Mouse (Mus musculus) limb, embryonic 14.5 days (tissue): ENCODE results near the gene Chsy1. TPM values are rescaled to one million over a fixed set of nuclear protein-coding genes. Genes with fewer than 3 reads are reported as not detected.

Experiments
- ATAC-seq: fragments of 200-750 bp; cut with Nextera tagmentation; 2 replicates; pipeline ENCODE4 v1.8.0; 2017; ENCODE audit warnings: low read depth, moderate number of reproducible peaks, moderate TSS enrichment; ENCODE audit not compliant: low FRiP score
- DNase-seq: peaks from one replicate; pipeline ENCODE4 v3.0.0-alpha.2; 2015; ENCODE audit warnings: low spot score
- H3K27ac ChIP-seq: fragments of 300-500 bp; sonication (generic); replicated peaks from 2 replicates; pipeline ENCODE4 v1.5.1; 2014; ENCODE audit warnings: low read depth, mild to moderate bottlenecking, low read length, moderate library complexity, mixed read lengths
- H3K27me3 ChIP-seq: fragments of 300-500 bp; sonication (generic); 2 replicates; pipeline ENCODE4 v1.6.1; 2014; ENCODE audit warnings: low read length, mixed read lengths; ENCODE audit not compliant: control insufficient read depth, insufficient read depth
- H3K36me3 ChIP-seq: fragments of 300-500 bp; sonication (generic); 2 replicates; pipeline ENCODE4 v1.6.1; 2014; ENCODE audit warnings: mild to moderate bottlenecking, low read length, moderate library complexity, mixed read lengths; ENCODE audit not compliant: control insufficient read depth, insufficient read depth
- H3K4me1 ChIP-seq: fragments of 300-500 bp; sonication (generic); 2 replicates; pipeline ENCODE4 v1.6.1; 2014; ENCODE audit warnings: antibody characterized with exemption, low read length, mixed read lengths; ENCODE audit not compliant: control insufficient read depth, insufficient read depth
- H3K4me2 ChIP-seq: fragments of 300-500 bp; sonication (generic); replicated peaks from 2 replicates; pipeline ENCODE4 v1.6.1; 2014; ENCODE audit warnings: low read depth, mild to moderate bottlenecking, low read length, moderate library complexity; ENCODE audit not compliant: severe bottlenecking
- H3K4me3 ChIP-seq: fragments of 300-500 bp; sonication (generic); replicated peaks from 2 replicates; pipeline ENCODE4 v1.5.1; 2014; ENCODE audit warnings: low read length
- H3K9ac ChIP-seq: fragments of 300-500 bp; sonication (generic); 2 replicates; pipeline ENCODE4 v1.6.1; 2014; ENCODE audit warnings: mild to moderate bottlenecking, low read depth, low read length, moderate library complexity; ENCODE audit not compliant: severe bottlenecking
- H3K9me3 ChIP-seq: fragments of 300-500 bp; sonication (generic); 2 replicates; pipeline ENCODE4 v1.6.1; 2016; ENCODE audit warnings: low read length; ENCODE audit not compliant: control insufficient read depth
- POLR2A ChIP-seq: fragments of 200-500 bp; IDR thresholded peaks from 2 replicates; pipeline ENCODE4 v1.8.0; 2012; ENCODE audit warnings: inconsistent platforms, mild to moderate bottlenecking, moderate library complexity, borderline replicate concordance; ENCODE audit not compliant: insufficient read depth, insufficient read length; ENCODE audit errors: extremely low read depth
- WGBS: fragments of 180-500 bp; shearing (Covaris S2); extraction: QIAGEN DNeasy Blood & Tissue Kit; methylation state at CpG from one replicate; pipeline ENCODE4 v1.1.7; 2014; 5-methylcytosine and 5-hydroxymethylcytosine counted together
- polyA plus RNA-seq, 2 experiments: library from polyadenylated mRNA; depleted of rRNA in 1 of 2; stranded (reverse) in 1 of 2; unstranded in 1 of 2; fragments of >200 nt; fragmentation: Nextera tagmentation in 1 of 2; extraction: Ambion mirVana in 1 of 2; gene quantifications; 2 replicates each; pipeline versions ENCODE4 v1.2.1 to v1.2.3; 2012 to 2014

Chsy1 gene
- polyA plus RNA-seq, 2 experiments = 33.3 to 33.6 TPM

- Histone ChIP-seq H3K27ac (peak overlapping the region; percentile 92), H3K27me3 (no peaks in the 10 kb centered on the region), H3K4me2 (peak overlapping the region; percentile 93), H3K4me1 (peaks cover 10% of the 10 kb centered on the region), H3K9ac (peak overlapping the region; percentile 97), H3K9me3 (no peaks in the 10 kb centered on the region), H3K4me3 (peak overlapping the region; percentile 94), H3K36me3 (peaks cover 3% of the 10 kb centered on the region; the same call in 1 of the 2 replicates)
- no peak for DNase-seq
- under 1% methylated on average over 39 of the region's 77 CpGs for WGBS
- 0 out of 2 replicates have a peak, but pooled peaks have one; percentile 2 for ATAC-seq
- no peak for TF ChIP-seq POLR2A
Observed at GRCm38 (mm10) chr7:66109855-66110635, 730 bp downstream of the Chsy1 start.

- no peak for TF ChIP-seq POLR2A
- Histone ChIP-seq H3K4me3 (peak overlapping the region; percentile 94), H3K4me1 (peaks cover 10% of the 10 kb centered on the region), H3K27me3 (no peaks in the 10 kb centered on the region), H3K27ac (peak overlapping the region; percentile 92), H3K9me3 (no peaks in the 10 kb centered on the region), H3K9ac (peak overlapping the region; percentile 97), H3K4me2 (peak overlapping the region; percentile 93), H3K36me3 (peaks cover 3% of the 10 kb centered on the region; the same call in 1 of the 2 replicates)
- 2% methylated on average over 10 of the region's 10 CpGs for whole genome bisulfite sequencing
- peak; percentile 56 for DNase-seq
- ATAC-seq = no peak
Observed at GRCm38 (mm10) chr7:66110636-66111112, 1.4 kb downstream of the Chsy1 start.

DNA sequence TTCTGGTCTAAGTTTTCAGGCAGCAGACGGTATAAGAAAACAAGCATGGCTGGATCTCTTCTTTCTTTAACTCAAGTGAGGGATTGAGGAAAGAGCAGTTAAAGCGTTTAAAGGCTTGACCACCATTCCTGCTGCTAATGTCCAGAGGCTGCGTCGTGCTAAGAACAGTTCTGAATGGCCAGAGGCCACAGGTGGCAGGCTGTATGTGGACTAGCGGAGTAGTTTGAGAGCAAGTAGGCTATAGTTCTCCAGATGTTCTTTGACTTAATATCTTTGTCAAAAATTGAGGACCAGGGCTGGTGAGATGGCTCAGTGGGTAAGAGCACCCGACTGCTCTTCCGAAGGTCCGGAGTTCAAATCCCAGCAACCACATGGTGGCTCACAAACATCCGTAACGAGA, 1.9 kb downstream of the Chsy1 start:
- Histone ChIP-seq H3K9ac (peak overlapping the region; percentile 97), H3K4me1 (peaks cover 10% of the 10 kb centered on the region), H3K27ac (no peak overlapping the region), H3K4me3 (peak overlapping the region; percentile 94), H3K36me3 (peaks cover 3% of the 10 kb centered on the region; the same call in 1 of the 2 replicates), H3K27me3 (no peaks in the 10 kb centered on the region), H3K9me3 (no peaks in the 10 kb centered on the region), H3K4me2 (peak overlapping the region; percentile 93)
- DNase-seq = no peak
- WGBS = 54% methylated on average over 10 of the region's 10 CpGs
- no peak for TF ChIP-seq POLR2A
- no peak for ATAC-seq

DNA sequence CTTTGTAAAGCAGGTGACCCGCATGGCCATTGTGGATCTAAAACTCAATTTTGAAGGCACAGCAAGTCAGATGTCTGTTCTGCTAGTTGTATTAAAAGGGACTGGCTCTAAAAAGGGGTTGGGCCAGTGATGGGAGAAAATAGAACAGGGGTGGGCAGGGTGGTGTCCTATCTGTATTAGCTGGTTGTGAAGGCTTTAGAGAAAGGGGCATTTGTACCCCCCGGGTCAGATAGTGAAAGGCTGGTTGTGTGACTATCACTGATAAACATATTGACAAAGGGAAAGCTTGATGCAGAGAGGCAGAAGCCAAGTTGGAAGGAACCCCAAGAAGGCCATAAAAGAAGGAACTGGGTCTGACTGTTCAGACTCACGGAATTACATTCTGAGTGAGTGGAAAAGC, 4.2 kb downstream of the Chsy1 start:
- Histone ChIP-seq H3K27me3 (no peaks in the 10 kb centered on the region), H3K4me3 (no peak overlapping the region), H3K27ac (no peak overlapping the region), H3K4me2 (no peak overlapping the region), H3K36me3 (peaks cover 5% of the 10 kb centered on the region; the same call in 1 of the 2 replicates), H3K4me1 (peaks cover 19% of the 10 kb centered on the region), H3K9me3 (no peaks in the 10 kb centered on the region), H3K9ac (no peak overlapping the region)
- no peak for TF ChIP-seq POLR2A
- DNase-seq = no peak
- no peak for ATAC-seq
- WGBS = 89% methylated on average over 3 of the region's 3 CpGs

DNA sequence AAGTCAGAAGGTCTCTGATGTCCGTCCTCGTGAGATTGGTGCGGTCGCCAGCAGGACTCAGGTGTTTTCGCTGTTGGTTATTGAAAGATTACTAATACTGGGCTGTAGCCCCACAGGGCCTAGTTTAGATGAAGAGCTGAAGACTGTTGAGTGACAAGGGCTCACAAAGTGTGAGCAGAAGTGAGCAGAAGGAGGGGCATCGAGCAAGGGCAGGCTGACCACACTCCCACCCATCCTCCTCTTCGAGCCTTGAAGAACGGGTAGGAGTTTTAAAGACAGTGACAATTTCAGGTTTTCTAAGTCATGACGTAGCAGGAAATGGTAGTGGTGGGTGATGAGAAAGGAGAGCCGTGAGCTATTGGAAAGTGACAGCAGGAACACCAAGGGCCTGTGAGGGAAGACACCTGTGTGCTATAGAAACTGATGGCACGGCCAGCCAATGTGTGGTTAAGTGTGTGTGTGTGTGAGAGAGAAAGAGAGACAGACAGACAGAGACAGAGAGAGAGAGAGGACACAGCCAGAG, 6.6 kb downstream of the Chsy1 start:
- no peak overlapping the region for H3K9ac ChIP-seq
- DNase-seq = no peak
- H3K4me2 ChIP-seq = no peak overlapping the region
- H3K4me3 ChIP-seq = no peak overlapping the region
- no peaks in the 10 kb centered on the region for H3K9me3 ChIP-seq
- WGBS = 90% methylated on average over 11 of the region's 11 CpGs
- TF ChIP-seq POLR2A = no peak
- H3K4me1 ChIP-seq = peaks cover 26% of the 10 kb centered on the region
- no peaks in the 10 kb centered on the region for H3K27me3 ChIP-seq
- ATAC-seq = no peak
- H3K27ac ChIP-seq = no peak overlapping the region
- H3K36me3 ChIP-seq = peaks cover 5% of the 10 kb centered on the region; the same call in 1 of the 2 replicates
